Mouse (Mus musculus) bone marrow, adult 2 months (tissue): ENCODE measurements around the gene Kcnab2.

Experiments used
- CTCF ChIP-seq: fragments of 200-500 bp; IDR thresholded peaks from 2 replicates; pipeline ENCODE4 v1.5.1; 2011; ENCODE audit warnings: low read length, control low read depth; ENCODE audit not compliant: control insufficient read depth, insufficient read depth
- POLR2A ChIP-seq: fragments of 200-500 bp; IDR thresholded peaks from 2 replicates; pipeline ENCODE4 v1.6.1; 2011; ENCODE audit warnings: low read depth, mild to moderate bottlenecking, control low read depth, low read length, borderline replicate concordance; ENCODE audit not compliant: control insufficient read depth

DNA sequence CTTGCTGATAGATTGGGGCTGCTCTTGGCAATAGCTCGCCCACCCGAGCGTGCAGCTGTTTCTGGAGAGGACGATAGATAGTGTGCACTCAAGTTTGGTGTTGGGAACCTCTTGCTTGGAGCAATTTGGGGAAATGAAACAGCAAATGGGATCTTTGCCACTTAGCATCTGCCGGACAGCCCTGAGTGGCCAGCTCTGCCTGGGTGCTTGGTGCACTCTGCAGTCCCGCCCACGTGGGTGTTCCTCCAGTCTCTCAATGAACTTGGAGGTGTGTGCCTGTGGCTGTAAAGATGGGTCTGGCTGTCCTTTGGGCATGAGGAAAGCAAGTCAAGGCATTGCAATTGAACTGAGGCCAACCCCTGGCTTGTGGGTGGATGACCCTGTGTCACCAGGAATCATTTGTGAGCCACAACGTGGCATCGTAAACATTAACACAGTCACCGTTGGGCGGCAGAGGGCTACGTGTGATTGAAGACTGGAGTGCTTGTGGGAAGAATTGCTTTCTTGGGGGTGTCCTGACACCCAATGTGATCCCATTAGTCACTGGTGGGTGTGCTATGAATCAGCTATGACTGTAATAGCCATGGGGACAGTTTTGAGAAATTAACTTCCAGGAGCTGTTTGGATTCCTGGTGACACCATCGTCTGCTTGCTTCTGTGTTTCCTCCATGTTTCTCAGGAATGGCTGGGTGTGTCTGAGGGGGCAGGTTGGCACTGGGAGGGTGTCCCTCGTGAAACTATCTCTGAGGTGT, 123.6 kb downstream of the Kcnab2 start:
- TF ChIP-seq CTCF, result no peak
- TF ChIP-seq POLR2A, result no peak
